Mouse (Mus musculus) c-Kit-positive CD71-negative TER-119-negative erythroid progenitor cells, embryonic 14.5 days (primary cell): ENCODE results near the gene Ceacam20.
"Not testable (repeated sequence)": the region's sequence is repeated elsewhere in the genome, so short reads cannot be mapped to it uniquely, and the experiment has no call there.

Source experiments
- DNase-seq: peaks from one replicate; pipeline ENCODE4 v3.0.0-alpha.2; 2013; ENCODE audit warnings: low read depth

Gene Ceacam20

DNA sequence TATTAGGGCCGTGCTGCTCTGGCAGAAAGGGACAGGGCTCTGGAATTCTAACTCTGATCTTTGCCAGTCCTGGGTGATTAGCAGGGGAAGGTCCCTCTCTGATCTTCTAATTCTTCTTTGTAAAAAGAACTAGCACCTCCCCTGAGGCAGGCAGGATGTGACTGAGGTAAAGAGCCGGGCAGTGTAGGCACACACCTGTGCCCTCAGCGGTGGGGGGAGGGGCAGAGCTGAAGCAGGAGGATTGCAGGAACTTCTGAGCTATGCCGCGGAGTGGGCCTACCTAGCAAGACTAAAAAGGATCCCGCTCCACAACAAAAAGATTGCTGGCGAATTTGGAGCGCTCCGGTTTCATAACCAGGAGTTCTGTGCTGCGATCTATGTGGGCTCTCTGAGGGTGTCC, 15.2 kb upstream of the Ceacam20 start:
- no peak for DNase-seq

DNA sequence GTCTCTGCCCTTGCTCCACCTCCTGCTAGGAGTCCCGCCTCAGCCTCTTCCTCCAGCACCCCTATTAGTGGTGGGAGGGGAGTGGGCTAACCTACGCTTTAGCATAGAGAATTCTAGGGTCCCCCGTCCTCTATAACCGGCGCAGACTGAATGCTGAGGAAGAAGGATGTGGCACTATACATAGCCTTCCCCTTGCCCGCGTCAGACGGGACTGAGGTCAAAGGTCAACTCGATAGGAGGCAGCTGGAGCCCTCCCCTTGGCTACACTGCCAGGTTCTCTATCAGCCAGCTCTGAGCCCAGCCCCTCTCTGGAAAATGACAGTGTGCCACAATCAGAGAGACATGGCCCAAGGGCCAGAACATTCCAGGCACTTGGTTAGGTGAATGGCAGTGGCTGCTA, 14.6 kb upstream of the Ceacam20 start, which contains the start of gene Igsf23:
Gene Igsf23, minus strand, starts transcription at position 168 of the 400 bp plus-strand sequence.
- DNase-seq = no peak

DNA sequence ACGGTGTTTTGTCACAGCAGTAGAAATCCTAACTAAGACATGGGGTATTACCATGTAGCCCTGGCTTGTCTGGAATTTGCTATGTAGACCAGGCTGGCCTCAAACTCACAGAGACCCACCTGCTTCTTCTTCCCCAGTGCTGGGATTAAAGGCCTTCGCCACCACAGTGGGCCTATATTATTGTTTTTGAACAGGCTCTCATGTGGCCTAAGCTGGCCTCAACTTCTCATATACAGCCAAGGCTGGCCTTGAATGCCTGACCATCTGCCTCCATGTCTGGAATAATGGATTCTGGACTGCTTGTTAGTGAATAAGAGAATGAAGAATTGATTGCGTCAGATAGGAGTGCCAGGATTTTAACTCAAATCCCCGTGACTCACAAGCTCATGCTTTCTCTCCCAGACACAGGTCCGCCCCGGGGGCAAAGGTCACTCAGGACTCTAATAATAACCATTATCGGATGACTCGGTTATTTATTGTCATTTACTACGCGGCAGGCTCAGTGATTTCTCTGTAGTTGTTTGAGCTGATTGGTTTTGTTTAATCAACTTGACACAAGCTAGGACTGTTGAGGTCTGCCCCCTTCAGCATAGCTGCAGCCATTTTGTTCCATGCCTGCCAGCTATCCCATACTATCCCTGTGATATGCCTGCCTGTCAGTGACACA, 12.8 kb upstream of the Ceacam20 start:
- no peak for DNase-seq

DNA sequence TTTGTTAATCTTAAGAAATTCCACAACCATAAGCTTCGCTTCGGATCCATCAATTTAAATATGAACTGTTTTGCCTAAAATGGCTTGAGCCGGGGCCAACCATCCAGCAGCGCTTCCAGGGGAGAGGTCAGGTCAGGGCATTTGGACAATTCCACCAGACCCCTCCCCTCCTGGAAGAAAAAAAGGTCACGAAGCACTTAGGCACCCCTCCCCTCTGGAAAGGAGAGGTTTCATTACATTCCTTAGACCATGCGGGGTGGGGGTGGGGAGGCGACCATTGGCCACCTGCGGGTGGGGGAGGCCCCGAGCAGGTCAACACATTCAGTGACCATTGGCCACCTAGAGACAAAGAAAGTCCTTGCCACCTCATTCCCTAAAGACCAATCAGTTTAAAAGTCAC, 12.2 kb upstream of the Ceacam20 start:
- no peak for DNase-seq

DNA sequence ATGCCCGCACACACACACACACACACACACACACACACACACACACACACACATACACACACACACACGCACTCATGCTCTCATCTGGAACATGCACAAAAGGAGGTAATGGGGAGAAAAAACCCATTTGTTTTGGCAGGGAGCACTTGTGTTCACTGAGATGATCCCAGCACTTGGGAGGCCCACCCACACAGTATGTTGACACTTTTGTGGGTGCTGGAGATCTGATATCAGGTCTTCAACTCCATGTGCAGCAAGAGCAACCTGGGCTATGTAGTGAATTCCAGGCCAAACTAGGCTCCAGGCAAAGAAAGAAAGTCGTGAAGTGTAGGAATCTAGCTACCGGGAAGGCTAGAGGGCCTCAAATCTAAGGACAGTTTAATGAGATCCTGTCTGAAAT, 9.4 kb upstream of the Ceacam20 start:
- DNase-seq = no peak

DNA sequence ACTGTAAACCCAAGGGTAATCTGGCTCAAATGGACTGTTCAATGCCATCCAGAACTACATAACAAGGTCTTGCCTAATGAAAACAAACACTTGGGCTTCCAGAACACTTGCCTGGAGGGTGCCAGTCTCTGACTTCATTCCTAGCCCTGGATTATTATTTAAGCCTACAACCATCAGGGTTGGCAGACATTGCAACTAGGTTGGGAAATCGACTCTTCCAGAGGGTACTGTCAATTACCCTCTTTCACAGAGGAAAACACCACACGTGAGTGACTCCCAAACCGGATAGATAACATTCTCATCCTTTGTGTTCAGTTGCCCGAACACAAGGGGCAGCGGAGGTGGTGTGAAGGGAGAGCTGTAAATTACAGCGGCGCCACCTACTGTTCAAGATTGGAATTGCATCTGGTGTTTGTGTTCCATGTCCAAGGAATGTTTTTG, 8.9 kb upstream of the Ceacam20 start:
- peak; percentile 73 for DNase-seq

DNA sequence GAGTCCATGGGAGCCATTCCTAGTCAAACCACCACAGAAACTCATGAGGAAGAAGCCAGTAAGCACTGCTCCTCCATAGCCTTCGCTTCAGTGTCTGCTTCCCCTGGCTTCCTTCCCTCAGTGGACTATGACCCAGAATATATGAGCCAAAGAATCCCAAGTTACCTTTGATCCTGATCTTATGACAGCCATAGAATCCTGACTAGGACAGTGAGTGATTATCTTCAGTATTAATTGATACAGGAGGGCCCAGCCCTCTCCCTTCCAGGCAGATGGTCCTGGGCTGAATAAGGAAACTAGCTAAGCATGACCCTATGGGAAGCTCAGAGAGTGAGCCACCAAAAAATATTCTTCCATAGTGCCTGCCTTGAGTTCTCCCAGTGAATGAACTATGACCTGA, 2.8 kb upstream of the Ceacam20 start:
- DNase-seq = no peak

DNA sequence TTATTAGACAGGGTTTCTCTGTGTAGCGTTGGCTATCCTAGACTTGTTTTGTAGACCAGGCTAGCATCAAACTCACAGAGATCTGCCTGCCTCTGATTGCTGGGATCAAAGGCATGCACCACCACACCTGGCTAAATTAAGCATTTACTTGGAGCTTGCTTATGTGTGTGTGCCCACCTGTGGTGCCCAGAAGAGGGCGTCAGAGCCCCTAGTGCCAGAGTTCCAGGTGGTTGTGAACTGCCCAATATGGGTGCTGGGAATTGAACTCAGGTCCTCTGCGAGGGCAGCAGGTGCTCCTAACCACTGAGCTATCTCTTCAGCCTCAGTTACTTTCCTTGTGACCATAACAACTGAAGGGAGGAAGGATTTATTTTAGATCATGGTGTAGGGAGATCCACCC, 3.9 kb downstream of the Ceacam20 start:
- DNase-seq = no peak

DNA sequence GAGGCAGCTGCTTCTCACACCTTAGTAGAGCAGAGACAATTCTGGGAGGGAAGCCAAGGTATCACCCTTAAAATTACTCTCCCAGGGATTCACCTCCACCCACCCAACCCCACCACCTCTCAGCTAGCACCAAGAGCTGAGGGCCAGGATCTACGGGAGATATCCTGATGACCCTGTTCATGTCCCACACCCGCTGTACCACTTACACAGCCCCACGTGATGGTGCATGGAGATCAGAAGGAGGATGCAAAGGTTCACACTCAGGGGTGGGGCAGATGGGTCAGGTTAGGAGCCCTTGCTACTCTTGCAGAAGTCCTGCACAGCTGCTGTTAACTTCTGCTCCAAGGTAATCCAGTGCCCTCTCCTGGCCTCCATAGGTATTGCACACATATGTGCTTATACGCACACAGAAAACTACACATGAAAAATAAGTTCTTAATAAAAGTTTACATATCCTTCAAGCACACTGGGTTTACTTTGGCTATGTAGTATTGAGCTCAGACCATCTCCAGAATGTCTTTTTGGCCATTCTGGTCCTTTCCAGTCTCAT, 4.4 kb downstream of the Ceacam20 start:
- DNase-seq = no peak

DNA sequence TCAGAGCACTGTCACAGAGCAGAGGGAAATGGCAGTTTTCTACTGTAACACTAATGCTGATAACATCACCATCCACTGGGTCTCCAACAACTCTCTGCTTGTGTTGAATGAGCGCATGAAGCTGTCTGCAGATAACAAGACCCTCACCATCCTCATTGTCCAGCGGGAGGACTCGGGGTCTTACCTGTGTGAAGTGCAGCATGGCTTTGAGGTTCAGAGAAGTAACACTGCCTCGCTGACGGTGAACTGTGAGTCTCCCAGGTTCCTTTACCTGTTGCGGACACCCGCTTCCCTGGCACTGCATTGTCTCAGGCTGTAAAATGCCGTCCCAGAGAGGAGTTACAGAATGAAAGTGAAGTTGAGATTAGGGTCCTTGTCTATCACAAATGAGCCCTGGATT, 5.0 kb downstream of the Ceacam20 start:
- DNase-seq = no peak

DNA sequence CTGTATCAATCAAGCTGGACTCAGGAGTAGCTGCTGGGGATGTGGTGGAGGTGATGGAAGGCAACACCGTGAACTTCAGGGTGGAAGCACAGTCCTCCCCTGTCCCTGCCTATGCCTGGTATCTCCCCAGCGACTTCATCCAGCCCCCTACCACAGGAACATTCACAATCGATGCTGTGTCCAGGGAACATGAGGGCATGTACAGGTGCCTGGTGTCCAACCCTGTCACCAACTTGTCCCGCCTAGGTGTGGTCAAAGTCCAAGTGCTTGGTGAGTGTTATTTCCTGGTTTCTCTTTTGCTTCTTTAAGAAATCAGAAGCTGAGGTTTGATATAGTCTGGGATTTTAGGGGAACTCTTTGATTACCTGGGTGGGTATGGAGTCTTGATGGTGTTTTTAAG, 6.3 kb downstream of the Ceacam20 start:
- no peak for DNase-seq

DNA sequence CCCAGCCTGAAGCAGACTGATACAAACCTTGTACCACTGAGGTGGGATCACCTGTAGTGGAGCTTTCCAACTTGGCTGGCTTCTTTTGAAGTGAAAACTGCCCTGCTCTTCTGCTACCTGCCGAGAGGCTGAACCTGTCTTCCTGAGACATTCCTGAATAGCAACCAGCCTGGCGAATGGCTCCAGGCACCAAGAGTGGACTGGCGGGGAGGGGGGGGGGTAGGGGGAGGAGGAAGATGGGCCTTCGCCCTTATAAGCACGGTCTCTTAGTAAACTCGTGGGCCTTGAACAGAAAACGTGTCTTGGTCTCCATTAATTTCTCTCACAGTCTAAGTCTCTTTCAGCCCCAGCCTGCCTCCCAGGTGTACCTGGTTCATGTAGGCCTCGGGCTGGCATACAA, 26.0 kb downstream of the Ceacam20 start, which contains the start of gene Nlrp9b:
Gene Nlrp9b, plus strand, starts transcription at position 301 of the 400 bp plus-strand sequence.
- DNase-seq = not testable (repeated sequence)

DNA sequence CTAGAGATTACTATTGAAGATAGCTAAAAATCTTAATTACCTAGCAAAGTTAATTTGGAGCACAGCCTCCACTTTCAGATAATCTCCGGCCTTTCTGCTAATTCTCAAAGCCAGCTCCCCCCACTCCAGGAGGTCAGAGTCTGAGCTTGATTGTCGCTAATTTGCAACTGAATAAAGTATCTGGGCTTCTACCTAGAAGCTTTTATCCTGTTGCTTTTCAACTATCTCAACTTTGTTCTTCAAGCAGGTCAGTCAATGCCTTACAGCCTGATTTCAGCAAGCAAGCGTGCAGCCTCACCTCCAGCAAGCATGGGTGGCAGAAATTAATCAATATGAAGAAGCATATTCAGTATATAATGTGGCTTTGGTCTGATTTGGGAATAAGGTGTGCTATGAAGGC, 31.5 kb downstream of the Ceacam20 start:
- not testable (repeated sequence) for DNase-seq

DNA sequence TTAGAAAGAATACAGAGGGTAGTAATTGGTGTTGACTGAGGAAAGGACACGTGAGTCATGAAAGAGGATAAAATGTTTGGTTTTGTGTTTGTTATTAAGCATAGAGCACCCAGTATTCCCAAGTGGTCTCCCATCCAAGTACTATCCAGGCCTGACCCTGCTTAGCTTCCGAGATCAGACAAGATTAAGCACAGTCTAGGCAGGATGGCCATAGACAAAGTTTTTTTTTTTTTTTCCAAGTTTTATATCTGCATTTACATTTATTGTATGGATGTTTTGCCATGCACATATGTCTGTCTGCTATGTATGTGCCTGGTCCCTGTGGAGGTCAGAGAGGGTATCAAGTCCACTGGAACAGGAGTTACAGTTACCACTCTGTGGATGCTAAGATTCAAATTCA, 44.8 kb downstream of the Ceacam20 start:
- no peak for DNase-seq
